Mouse (Mus musculus) liver, postnatal 0 days (tissue): ENCODE measurements around the gene Slit3.

Experiments used
- CTCF ChIP-seq: sonication (generic); IDR thresholded peaks from 2 replicates; pipeline ENCODE4 v1.5.1; 2016; ENCODE audit warnings: antibody characterized with exemption, low read depth
- EP300 ChIP-seq: IDR thresholded peaks from 2 replicates; pipeline ENCODE4 v1.6.1; 2016; ENCODE audit warnings: antibody characterized with exemption, low read depth, mild to moderate bottlenecking

- no peak for TF ChIP-seq CTCF
- TF ChIP-seq EP300 = no peak
Measured at GRCm38 (mm10) chr11:35542731-35543130, 421.7 kb downstream of the Slit3 start.
